Mouse (Mus musculus): ENCODE results near the gene Vmn2r110. TPM values are rescaled to one million over a fixed set of nuclear protein-coding genes. Genes with fewer than 3 reads are reported as not detected.

The Vmn2r110 gene
- polyA plus RNA-seq (2015; fragmentation: Nextera tagmentation; extraction: Ambion mirVana) = not detected in 2 replicates

GRCm38 (mm10) chr17:20596323-20596722 is at the start of gene Vmn2r110:
Gene Vmn2r110 (minus strand): TSS chr17:20596423.
- Histone ChIP-seq H3K4me3 (ENCODE audit: low read depth, low read length) (no peak within 1 kb of the TSS), H3K27ac (ENCODE audit: low read depth) (no peak within 1 kb of the TSS), H3K9ac (replicated peaks) (no peak within 1 kb of the TSS), H3K27me3 (ENCODE audit: insufficient read depth, low read length) (no peaks in the 10 kb centered on the region), H3K4me1 (ENCODE audit: insufficient read depth) (no peaks in the 10 kb centered on the region), H3K36me3 (replicated peaks; ENCODE audit: insufficient read depth, low read length) (no peaks in the 10 kb centered on the region), H3K4me2 (ENCODE audit: low read depth, low read length) (no peak within 1 kb of the TSS), H3K9me3 (ENCODE audit: low read length) (0 out of 2 replicates have a peak, but pooled peaks cover 3% of the 10 kb centered on the region)
- ATAC-seq (no peak), DNase-seq (no peak)
- WGBS (ENCODE audit: insufficient replicate concordance) = 16% methylated on average over 1 of the region's 1 CpGs
- TF ChIP-seq EP300 (IDR thresholded peaks at IDR 0.05; ENCODE audit: low read depth) = no peak
- TF ChIP-seq CTCF (IDR thresholded peaks at IDR 0.05; ENCODE audit: low read depth) = no peak

GRCm38 (mm10) chr17:20624777-20625176 is 28.6 kb upstream of the Vmn2r110 start, which contains the start of gene Fpr-rs3:
Gene Fpr-rs3 (minus strand): TSS chr17:20624877.
- H3K4me3 ChIP-seq (ENCODE audit: low read depth, low read length) = no peak within 1 kb of the TSS
- H3K27me3 ChIP-seq (ENCODE audit: insufficient read depth, low read length) = no peaks in the 10 kb centered on the region
- peaks cover 6% of the 10 kb centered on the region; the same call in 1 of the 2 replicates for H3K9me3 ChIP-seq (ENCODE audit: low read length)
- no peak within 1 kb of the TSS for H3K27ac ChIP-seq (ENCODE audit: low read depth)
- DNase-seq (no peak), ATAC-seq (no peak)
- H3K4me1 ChIP-seq (ENCODE audit: insufficient read depth) = no peaks in the 10 kb centered on the region
- H3K36me3 ChIP-seq (replicated peaks; ENCODE audit: insufficient read depth, low read length) = no peaks in the 10 kb centered on the region
- H3K9ac ChIP-seq (replicated peaks) = no peak within 1 kb of the TSS
- TF ChIP-seq EP300 (IDR thresholded peaks at IDR 0.05; ENCODE audit: low read depth) (no peak), CTCF (IDR thresholded peaks at IDR 0.05; ENCODE audit: low read depth) (no peak)
- H3K4me2 ChIP-seq (ENCODE audit: low read depth, low read length) = no peak within 1 kb of the TSS

GRCm38 (mm10) chr17:20564656-20565055 is 31.6 kb downstream of the Vmn2r110 start, which contains the start of gene Vmn2r109:
Gene Vmn2r109 (minus strand): TSS chr17:20564756.
- Histone ChIP-seq H3K9me3 (ENCODE audit: low read length) (no peaks in the 10 kb centered on the region), H3K27ac (ENCODE audit: low read depth) (no peak within 1 kb of the TSS)
- WGBS (ENCODE audit: insufficient replicate concordance) = 77% methylated on average over 1 of the region's 1 CpGs

More at GRCm38 (mm10) chr17:20564656-20565055, 31.6 kb downstream of the Vmn2r110 start, which contains the start of gene Vmn2r109:
- DNase-seq (no peak), ATAC-seq (no peak)
- TF ChIP-seq CTCF (IDR thresholded peaks at IDR 0.05; ENCODE audit: low read depth) (no peak), EP300 (IDR thresholded peaks at IDR 0.05; ENCODE audit: low read depth) (no peak)
- Histone ChIP-seq H3K36me3 (replicated peaks; ENCODE audit: insufficient read depth, low read length) (no peaks in the 10 kb centered on the region), H3K4me1 (ENCODE audit: insufficient read depth) (no peaks in the 10 kb centered on the region), H3K4me3 (ENCODE audit: low read depth, low read length) (no peak within 1 kb of the TSS), H3K4me2 (ENCODE audit: low read depth, low read length) (no peak within 1 kb of the TSS), H3K9ac (replicated peaks) (no peak within 1 kb of the TSS), H3K27me3 (ENCODE audit: insufficient read depth, low read length) (no peaks in the 10 kb centered on the region)

Other genes with a start within 250 kb of the Vmn2r110 start
- gene Vmn1r224, start 182.3 kb downstream of the Vmn2r110 start, polyA plus RNA-seq (2015; fragmentation: Nextera tagmentation; extraction: Ambion mirVana) = not detected in 2 replicates
- not detected in 2 replicates for gene Vmn2r108, start 115.1 kb downstream of the Vmn2r110 start, polyA plus RNA-seq (2015; fragmentation: Nextera tagmentation; extraction: Ambion mirVana)
- gene Vmn1r225, start 98.3 kb downstream of the Vmn2r110 start, polyA plus RNA-seq (2015; fragmentation: Nextera tagmentation; extraction: Ambion mirVana) = not detected in 2 replicates
- not detected in 2 replicates for gene Vmn2r109, start 31.7 kb downstream of the Vmn2r110 start, polyA plus RNA-seq (2015; fragmentation: Nextera tagmentation; extraction: Ambion mirVana)
- not detected in 2 replicates for gene Fpr-rs3, start 28.5 kb upstream of the Vmn2r110 start, polyA plus RNA-seq (2015; fragmentation: Nextera tagmentation; extraction: Ambion mirVana)
- gene Vmn1r226, start 86.4 kb upstream of the Vmn2r110 start, polyA plus RNA-seq (2015; fragmentation: Nextera tagmentation; extraction: Ambion mirVana) = not detected in 2 replicates
- not detected in 2 replicates for gene Vmn1r227, start 133.4 kb upstream of the Vmn2r110 start, polyA plus RNA-seq (2015; fragmentation: Nextera tagmentation; extraction: Ambion mirVana)
- gene Vmn1r228, start 189.7 kb upstream of the Vmn2r110 start, polyA plus RNA-seq (2015; fragmentation: Nextera tagmentation; extraction: Ambion mirVana) = not detected in 2 replicates
- gene Vmn1r229, start 215.1 kb upstream of the Vmn2r110 start, polyA plus RNA-seq (2015; fragmentation: Nextera tagmentation; extraction: Ambion mirVana) = not detected in 2 replicates
- gene Vmn1r230, start 244.0 kb upstream of the Vmn2r110 start, polyA plus RNA-seq (2015; fragmentation: Nextera tagmentation; extraction: Ambion mirVana) = not detected in 2 replicates

All from liver, postnatal 0 days (tissue).